Mouse (Mus musculus) hindbrain, postnatal 0 days (tissue): ENCODE data around the gene Opa3. TPM values are rescaled to one million over a fixed set of nuclear protein-coding genes. Genes with fewer than 3 reads are reported as not detected.

ENCODE experiments used
- ATAC-seq: fragments of 200-750 bp; cut with Nextera tagmentation; 2 replicates; pipeline ENCODE4 v1.8.0; 2017; ENCODE audit warnings: mild to moderate bottlenecking, moderate TSS enrichment, moderate library complexity
- DNase-seq: peaks from one replicate; pipeline ENCODE4 v3.0.0-alpha.2; 2015; ENCODE audit warnings: low spot score
- H3K27ac ChIP-seq: fragments of 300-500 bp; sonication (generic); 2 replicates; pipeline ENCODE4 v1.5.1; 2014; ENCODE audit warnings: mild to moderate bottlenecking
- H3K27me3 ChIP-seq: fragments of 300-500 bp; sonication (generic); 2 replicates; pipeline ENCODE4 v1.6.1; 2014; ENCODE audit warnings: low read length, mixed read lengths; ENCODE audit not compliant: insufficient read depth
- H3K36me3 ChIP-seq: fragments of 300-500 bp; sonication (generic); 2 replicates; pipeline ENCODE4 v1.6.1; 2014; ENCODE audit warnings: low read length, mixed read lengths; ENCODE audit not compliant: insufficient read depth
- H3K4me1 ChIP-seq: fragments of 300-500 bp; sonication (generic); 2 replicates; pipeline ENCODE4 v1.6.1; 2014; ENCODE audit warnings: antibody characterized with exemption, low read length, mixed read lengths; ENCODE audit not compliant: insufficient read depth
- H3K4me2 ChIP-seq: fragments of 300-500 bp; sonication (generic); 2 replicates; pipeline ENCODE4 v1.6.1; 2014; ENCODE audit warnings: low read depth, mild to moderate bottlenecking, low read length, moderate library complexity, mixed read lengths
- H3K4me3 ChIP-seq: fragments of 300-500 bp; sonication (generic); 2 replicates; pipeline ENCODE4 v1.5.1; 2014; ENCODE audit warnings: low read length
- H3K9ac ChIP-seq: fragments of 300-500 bp; sonication (generic); replicated peaks from 2 replicates; pipeline ENCODE4 v1.6.1; 2014; ENCODE audit warnings: mild to moderate bottlenecking, low read length, moderate library complexity, mixed read lengths
- H3K9me3 ChIP-seq: fragments of 300-500 bp; sonication (generic); 2 replicates; pipeline ENCODE4 v1.6.1; 2016; ENCODE audit warnings: low read length, mixed read lengths
- CTCF ChIP-seq: IDR thresholded peaks from 2 replicates; pipeline ENCODE4 v1.5.1; 2016; ENCODE audit warnings: antibody characterized with exemption, control low read depth, low read depth
- WGBS: fragments of 180-500 bp; shearing (Covaris S2); extraction: QIAGEN DNeasy Blood & Tissue Kit; methylation state at CpG from one replicate; pipeline ENCODE4 v1.1.7; 2014; 5-methylcytosine and 5-hydroxymethylcytosine counted together
- polyA plus RNA-seq: library from polyadenylated mRNA; unstranded; fragments of >200 nt; fragmentation: Nextera tagmentation; extraction: Ambion mirVana; gene quantifications from 2 replicates; pipeline ENCODE4 v1.2.1, GENCODE M21; 2015
- total RNA-seq: library from RNA; depleted of rRNA; stranded (reverse); fragments of >200 nt; gene quantifications from 2 replicates; pipeline ENCODE4 v1.2.3, GENCODE M21; 2014

The Opa3 gene
- total and polyA plus RNA-seq, 2 experiments from 2014 or later = 37.1 to 44.2 TPM

- H3K4me2 ChIP-seq = no peak overlapping the region
- no peaks in the 10 kb centered on the region for H3K9me3 ChIP-seq
- no peak overlapping the region for H3K4me3 ChIP-seq
- no peaks in the 10 kb centered on the region for H3K36me3 ChIP-seq
- no peaks in the 10 kb centered on the region for H3K27me3 ChIP-seq
- WGBS = 90% methylated on average over 4 of the region's 4 CpGs
- ATAC-seq = no peak
- TF ChIP-seq CTCF = no peak
- DNase-seq = no peak
- peaks cover 4% of the 10 kb centered on the region for H3K4me1 ChIP-seq
- H3K9ac ChIP-seq = no peak overlapping the region
- H3K27ac ChIP-seq = no peak overlapping the region
These were observed 3.2 kb upstream of the Opa3 start for GRCm38 (mm10) chr7:19224933-19225332.

GRCm38 (mm10) chr7:19226817-19227797, 1.0 kb upstream of the Opa3 start:
- peaks cover 4% of the 10 kb centered on the region for H3K4me1 ChIP-seq
- 16% methylated on average over 20 of the region's 20 CpGs for WGBS
- no peak for TF ChIP-seq CTCF
- ATAC-seq (peak; percentile 8), DNase-seq (peak; percentile 74)
- peak overlapping the region; percentile 86 for H3K27ac ChIP-seq
- peak overlapping the region; percentile 76 for H3K4me2 ChIP-seq
- H3K9me3 ChIP-seq = no peaks in the 10 kb centered on the region
- no peaks in the 10 kb centered on the region for H3K36me3 ChIP-seq
- peak overlapping the region; percentile 55 for H3K4me3 ChIP-seq
- no peaks in the 10 kb centered on the region for H3K27me3 ChIP-seq
- H3K9ac ChIP-seq = peak overlapping the region; percentile 62

GRCm38 (mm10) chr7:19228793-19229148, 637 bp downstream of the Opa3 start:
- no peaks in the 10 kb centered on the region for H3K36me3 ChIP-seq
- TF ChIP-seq CTCF = no peak
- H3K4me2 ChIP-seq = peak overlapping the region; percentile 80
- H3K4me3 ChIP-seq = peak overlapping the region; percentile 55
- H3K4me1 ChIP-seq = peaks cover 4% of the 10 kb centered on the region
- under 1% methylated on average over 14 of the region's 14 CpGs for WGBS
- H3K9ac ChIP-seq = peak overlapping the region; percentile 59
- no peak for ATAC-seq
- H3K9me3 ChIP-seq = no peaks in the 10 kb centered on the region
- H3K27me3 ChIP-seq = no peaks in the 10 kb centered on the region
- no peak for DNase-seq
- peak overlapping the region; percentile 74 for H3K27ac ChIP-seq

- H3K36me3 ChIP-seq = no peaks in the 10 kb centered on the region
- H3K4me3 ChIP-seq = peak overlapping the region; percentile 55
- no peaks in the 10 kb centered on the region for H3K27me3 ChIP-seq
- peak overlapping the region; percentile 80 for H3K4me2 ChIP-seq
- WGBS = 42% methylated on average over 5 of the region's 5 CpGs
- peaks cover 4% of the 10 kb centered on the region for H3K4me1 ChIP-seq
- ATAC-seq (no peak), DNase-seq (no peak)
- H3K27ac ChIP-seq = peak overlapping the region; percentile 74
- no peak for TF ChIP-seq CTCF
- H3K9me3 ChIP-seq = no peaks in the 10 kb centered on the region
- H3K9ac ChIP-seq = peak overlapping the region; percentile 59
These were observed 1.3 kb downstream of the Opa3 start for GRCm38 (mm10) chr7:19229404-19229803.

GRCm38 (mm10) chr7:19230041-19230580, 2.0 kb downstream of the Opa3 start:
- Histone ChIP-seq H3K4me3 (no peak overlapping the region), H3K27ac (no peak overlapping the region), H3K4me1 (peaks cover 4% of the 10 kb centered on the region), H3K9ac (peak overlapping the region; percentile 59; the same call in 1 of the 2 replicates), H3K27me3 (no peaks in the 10 kb centered on the region), H3K9me3 (no peaks in the 10 kb centered on the region), H3K36me3 (no peaks in the 10 kb centered on the region), H3K4me2 (peak overlapping the region; percentile 80; the same call in 1 of the 2 replicates)
- 88% methylated on average over 2 of the region's 2 CpGs for WGBS
- ATAC-seq (no peak), DNase-seq (no peak)
- no peak for TF ChIP-seq CTCF

- Histone ChIP-seq H3K4me1 (peaks cover 4% of the 10 kb centered on the region), H3K27me3 (no peaks in the 10 kb centered on the region), H3K9me3 (no peaks in the 10 kb centered on the region), H3K36me3 (no peaks in the 10 kb centered on the region), H3K4me3 (no peak overlapping the region), H3K9ac (no peak overlapping the region), H3K4me2 (no peak overlapping the region), H3K27ac (no peak overlapping the region)
- DNase-seq = no peak
- 94% methylated on average over 5 of the region's 5 CpGs for WGBS
- TF ChIP-seq CTCF = no peak
- ATAC-seq = no peak
These were observed 2.8 kb downstream of the Opa3 start for GRCm38 (mm10) chr7:19230899-19231298.
